Mouse (Mus musculus) neural tube, embryonic 10.5 days (tissue): ENCODE measurements at regions not wholly inside any gene's neighbourhood (a gene's known extent, or its start where the extent isn't known, plus 50 kb on each side); places are given as distances from the start of the nearest gene placed in this dataset.

ENCODE experiments used
- DNase-seq: peaks from one replicate; pipeline ENCODE4 v3.0.0-alpha.2; 2017; ENCODE audit warnings: low spot score; ENCODE audit errors: extremely low spot score

- no peak for DNase-seq
These were observed 58.3 kb upstream of the N6amt1 start for GRCm38 (mm10) chr16:87295727-87296126.

- DNase-seq, result no peak
These were observed 61.2 kb upstream of the N6amt1 start for GRCm38 (mm10) chr16:87292826-87293225.

DNA sequence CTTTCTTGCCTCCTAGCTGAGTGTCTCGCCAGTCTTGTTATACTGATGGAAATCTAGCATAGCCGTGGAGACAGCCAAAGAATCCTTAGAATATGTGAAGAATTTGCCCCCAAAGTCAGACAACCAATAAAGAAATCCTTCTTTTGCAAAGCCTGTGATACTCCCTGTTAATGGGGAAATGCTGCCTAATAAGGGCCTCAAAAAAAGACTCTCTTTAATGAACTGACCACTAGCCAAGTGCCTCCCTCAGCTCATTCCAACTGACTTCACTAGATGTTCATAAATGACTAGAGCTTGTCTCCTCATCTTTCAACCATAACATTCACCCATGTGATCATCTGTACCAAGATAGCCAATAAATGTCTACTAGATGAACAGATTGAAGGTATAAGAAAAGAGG, 62.3 kb upstream of the N6amt1 start:
- no peak for DNase-seq

DNA sequence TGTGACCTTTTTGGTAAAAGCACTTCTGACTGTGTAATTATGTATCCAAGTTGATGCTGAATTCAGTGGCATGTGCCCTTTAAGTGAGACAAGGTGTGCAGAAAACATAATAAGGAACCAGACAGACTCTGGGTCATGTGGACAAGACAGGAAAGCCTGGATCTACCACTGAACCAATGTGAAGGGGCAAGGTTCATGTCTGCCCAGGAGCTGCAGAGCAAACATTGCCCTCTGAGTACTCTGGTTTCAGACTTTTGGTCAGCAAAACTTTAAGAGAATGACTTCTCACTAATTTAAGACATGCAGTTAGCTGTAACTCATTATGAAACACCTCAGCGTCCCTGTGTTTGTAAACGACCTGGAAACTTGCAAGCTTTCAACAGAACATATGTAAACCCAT, 68.3 kb upstream of the N6amt1 start:
- no peak for DNase-seq

DNA sequence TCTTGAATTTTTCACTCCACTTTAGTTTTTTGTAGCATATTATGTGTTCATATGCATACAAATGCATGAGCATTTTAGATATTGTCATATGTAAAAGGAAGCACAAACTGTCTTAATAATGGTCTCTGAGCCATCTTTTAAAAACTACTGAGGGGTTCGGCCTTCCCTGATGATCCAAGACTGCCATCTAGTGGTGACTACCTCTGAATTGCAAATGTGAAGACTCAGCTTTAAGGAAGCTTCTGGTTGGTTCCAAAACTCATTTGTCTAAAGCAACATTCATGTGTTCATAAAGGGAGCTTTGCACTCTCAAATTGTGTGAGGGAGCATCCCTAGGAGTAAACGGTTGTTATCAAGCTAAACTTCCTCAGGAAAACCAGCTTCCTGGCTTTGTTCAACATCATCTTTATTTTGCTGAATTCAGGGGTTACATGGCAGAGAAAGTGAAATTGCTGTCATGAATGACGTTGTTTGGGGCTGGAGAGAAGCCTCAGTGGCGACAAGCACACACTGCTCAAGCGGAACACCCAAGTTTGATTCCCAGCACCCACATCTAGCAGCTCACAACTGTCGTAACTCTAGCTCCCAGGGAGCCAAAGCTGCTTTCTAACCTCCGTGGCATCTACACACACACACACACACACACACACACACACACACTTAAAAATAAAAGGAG, 69.0 kb upstream of the N6amt1 start:
- no peak for DNase-seq

GRCm38 (mm10) chr16:87278518-87278917, 75.5 kb upstream of the N6amt1 start:
- no peak for DNase-seq

GRCm38 (mm10) chr16:87272363-87272762, 81.6 kb upstream of the N6amt1 start:
- DNase-seq, result no peak

- no peak for DNase-seq
These were observed 85.8 kb upstream of the N6amt1 start for GRCm38 (mm10) chr16:87267954-87268804.

GRCm38 (mm10) chr16:87267517-87267916, 86.5 kb upstream of the N6amt1 start:
- no peak for DNase-seq

- DNase-seq, result no peak
These were observed 90.4 kb upstream of the N6amt1 start for GRCm38 (mm10) chr16:87263571-87263970.

DNA sequence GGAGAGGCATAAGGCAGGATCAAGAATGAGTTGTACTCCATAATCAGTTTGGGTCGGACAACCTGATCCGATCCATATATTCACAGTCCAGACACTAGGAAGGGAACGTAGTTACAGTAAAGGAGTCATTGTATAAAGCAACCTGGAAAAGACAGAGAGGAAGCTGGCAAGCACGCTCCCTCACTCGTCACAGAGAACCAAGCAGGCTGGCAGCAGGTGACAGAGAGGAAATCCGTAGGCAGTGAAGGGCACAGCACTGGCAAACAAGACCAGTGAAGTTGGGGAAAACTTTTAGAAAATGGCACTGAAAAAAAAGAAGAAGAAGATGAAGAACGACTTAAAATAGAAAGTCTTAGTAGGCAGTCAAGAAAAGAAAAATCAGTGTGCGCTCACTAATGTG, 90.9 kb upstream of the N6amt1 start:
- no peak for DNase-seq

- DNase-seq, result no peak
These were observed 91.5 kb upstream of the N6amt1 start for GRCm38 (mm10) chr16:87262497-87262896.

DNA sequence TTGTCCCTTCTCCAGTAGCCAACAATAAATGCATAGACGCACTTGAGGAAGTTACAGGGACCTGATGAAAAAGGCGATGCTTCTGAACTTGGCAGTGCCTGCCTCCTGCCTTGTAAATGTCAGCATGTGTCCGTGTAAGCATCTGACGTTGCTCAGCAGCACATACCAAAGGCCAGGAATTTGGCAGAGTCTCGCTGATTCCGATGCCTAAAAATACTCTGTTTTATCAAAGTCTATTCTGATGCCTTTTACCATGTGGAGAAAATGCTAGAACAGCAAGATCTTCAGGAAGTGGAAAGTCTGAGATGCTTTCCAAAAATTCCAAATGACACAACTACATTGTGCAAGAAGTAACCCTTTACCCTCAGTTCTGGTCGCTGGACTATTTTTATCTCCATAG, 92.5 kb upstream of the N6amt1 start:
- no peak for DNase-seq

- DNase-seq, result no peak
These were observed 99.2 kb upstream of the N6amt1 start for GRCm38 (mm10) chr16:87254736-87255135.

DNA sequence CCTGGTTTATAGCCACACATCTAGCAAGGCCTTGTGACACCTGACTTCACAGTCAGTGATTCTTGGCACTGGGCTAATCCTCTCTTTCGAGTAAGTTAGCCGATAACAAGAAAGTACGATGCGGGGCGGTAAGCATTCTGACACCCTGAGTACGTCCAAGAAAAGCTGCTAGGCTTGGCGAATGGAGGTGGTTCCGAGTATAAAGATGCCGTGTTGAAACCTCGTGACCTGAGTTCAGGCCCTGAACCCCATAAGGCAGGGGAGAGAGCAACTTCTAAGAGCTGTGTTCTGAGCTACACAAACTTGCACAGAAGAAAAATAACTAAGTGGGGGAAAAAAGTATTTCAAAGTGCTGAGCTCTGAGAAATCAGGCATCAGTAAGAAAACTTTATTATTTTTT, 103.5 kb upstream of the N6amt1 start:
- no peak for DNase-seq

DNA sequence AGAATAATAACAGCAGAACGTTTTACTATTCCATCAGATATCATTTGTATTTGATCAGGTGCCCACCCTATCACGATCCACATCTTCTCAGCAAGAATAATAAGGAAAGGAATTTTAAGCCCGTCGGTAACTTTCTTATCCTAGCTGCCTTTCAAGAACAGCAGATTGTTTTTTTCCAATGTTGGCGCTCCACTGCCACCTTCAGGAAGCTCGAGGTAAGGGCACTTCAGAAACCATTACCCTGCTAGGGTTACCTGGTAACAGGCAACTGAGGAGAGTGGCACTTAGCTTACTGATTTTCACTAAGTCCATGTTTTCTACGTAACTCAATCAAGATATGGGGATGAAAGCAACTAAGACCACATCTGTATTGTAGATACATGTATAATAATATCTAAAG, 104.1 kb upstream of the N6amt1 start:
- DNase-seq, result no peak

DNA sequence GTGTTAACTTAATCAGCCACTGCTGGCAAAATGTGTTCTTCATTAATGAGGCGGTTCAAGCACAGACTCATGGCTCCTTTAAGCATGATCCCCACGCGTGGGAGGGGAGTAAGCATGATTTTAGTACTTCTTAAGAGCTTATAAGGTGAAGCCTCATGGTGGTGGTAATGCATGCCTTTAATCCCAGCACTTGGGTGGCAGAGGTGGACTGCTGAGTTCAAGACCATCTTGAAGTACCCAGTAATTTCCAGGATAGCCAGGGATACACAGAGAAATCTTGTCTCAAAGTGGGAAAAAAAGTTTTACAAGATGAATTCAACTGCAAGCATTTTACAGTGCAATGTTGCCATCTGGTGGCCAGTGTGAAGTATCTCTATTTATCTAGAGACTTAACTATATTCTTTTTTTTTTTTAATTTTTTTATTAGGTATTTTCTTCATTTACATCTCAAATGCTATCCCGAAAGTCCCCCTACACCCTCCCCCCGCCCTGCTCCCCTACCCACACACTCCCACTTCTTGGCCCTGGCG, 105.4 kb upstream of the N6amt1 start:
- peak; percentile 64 for DNase-seq

GRCm38 (mm10) chr16:87245933-87246791, 107.8 kb upstream of the N6amt1 start:
- DNase-seq, result peak; percentile 59

GRCm38 (mm10) chr16:87245441-87245840, 108.5 kb upstream of the N6amt1 start:
- DNase-seq, result no peak

GRCm38 (mm10) chr16:87242027-87242426, 112.0 kb upstream of the N6amt1 start:
- no peak for DNase-seq

DNA sequence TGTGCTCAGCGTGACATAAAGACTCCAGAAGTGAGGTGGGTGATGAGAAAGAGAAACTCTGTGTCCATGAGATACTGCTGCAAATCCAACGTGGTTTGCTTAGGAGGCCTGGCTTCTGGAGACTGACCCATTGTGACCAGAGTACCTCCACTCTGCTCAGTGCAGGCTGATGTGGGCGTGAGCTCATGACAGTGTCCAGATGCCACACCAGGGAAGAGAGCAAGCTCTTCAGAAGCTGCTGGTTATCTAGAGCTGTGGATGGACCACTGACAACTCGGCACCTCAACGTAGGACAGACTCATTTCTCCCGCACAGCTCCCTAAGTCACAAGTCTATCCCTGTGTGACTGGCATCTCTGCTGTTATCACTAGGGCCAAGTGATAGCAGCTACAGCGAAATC, 114.9 kb upstream of the N6amt1 start:
- no peak for DNase-seq

GRCm38 (mm10) chr16:87234199-87234598, 119.8 kb upstream of the N6amt1 start:
- DNase-seq, result no peak
